Mouse (Mus musculus) kidney, postnatal 0 days (tissue): Measurements from ENCODE around the gene Egln3. TPM values are rescaled to one million over a fixed set of nuclear protein-coding genes. Genes with fewer than 3 reads are reported as not detected.

Source experiments
- ATAC-seq: fragments of 200-750 bp; cut with Nextera tagmentation; replicated peaks from 2 replicates; pipeline ENCODE4 v1.8.0; 2017; ENCODE audit warnings: low read depth, moderate number of reproducible peaks, moderate TSS enrichment, moderate library complexity; ENCODE audit not compliant: low FRiP score
- DNase-seq: peaks from one replicate; pipeline ENCODE4 v3.0.0-alpha.2; 2016; ENCODE audit warnings: low spot score
- H3K27ac ChIP-seq: fragments of 300-500 bp; sonication (generic); 2 replicates; pipeline ENCODE4 v1.5.1; 2014; ENCODE audit warnings: mild to moderate bottlenecking
- H3K27me3 ChIP-seq: fragments of 300-500 bp; sonication (generic); 2 replicates; pipeline ENCODE4 v1.6.1; 2014; ENCODE audit warnings: low read length, mixed read lengths; ENCODE audit not compliant: insufficient read depth
- H3K36me3 ChIP-seq: fragments of 300-500 bp; sonication (generic); 2 replicates; pipeline ENCODE4 v1.6.1; 2014; ENCODE audit warnings: low read length, mixed read lengths; ENCODE audit not compliant: insufficient read depth
- H3K4me1 ChIP-seq: fragments of 300-500 bp; sonication (generic); replicated peaks from 2 replicates; pipeline ENCODE4 v1.6.1; 2014; ENCODE audit warnings: antibody characterized with exemption, low read length, mixed read lengths; ENCODE audit not compliant: insufficient read depth
- H3K4me2 ChIP-seq: fragments of 300-500 bp; sonication (generic); 2 replicates; pipeline ENCODE4 v1.6.1; 2014; ENCODE audit warnings: mild to moderate bottlenecking, low read length, moderate library complexity, mixed read lengths
- H3K4me3 ChIP-seq: fragments of 300-500 bp; sonication (generic); replicated peaks from 2 replicates; pipeline ENCODE4 v1.5.1; 2014; ENCODE audit warnings: low read depth, low read length
- H3K9ac ChIP-seq: fragments of 300-500 bp; sonication (generic); 2 replicates; pipeline ENCODE4 v1.6.1; 2014; ENCODE audit warnings: low read depth, low read length
- H3K9me3 ChIP-seq: fragments of 300-500 bp; sonication (generic); replicated peaks from 2 replicates; pipeline ENCODE4 v1.6.1; 2016; ENCODE audit warnings: low read length, inconsistent platforms, mixed read lengths
- CTCF ChIP-seq: IDR thresholded peaks from 2 replicates; pipeline ENCODE4 v1.5.1; 2016; ENCODE audit warnings: antibody characterized with exemption, low read depth, mild to moderate bottlenecking, moderate library complexity
- WGBS: fragments of 180-500 bp; shearing (Covaris S2); extraction: QIAGEN DNeasy Blood & Tissue Kit; methylation state at CpG from one replicate; pipeline ENCODE4 v1.1.7; 2014; 5-methylcytosine and 5-hydroxymethylcytosine counted together
- polyA plus RNA-seq: library from polyadenylated mRNA; unstranded; fragments of >200 nt; fragmentation: Nextera tagmentation; extraction: Ambion mirVana; gene quantifications from 2 replicates; pipeline ENCODE4 v1.2.1, GENCODE M21; 2015

The Egln3 gene
- polyA plus RNA-seq, 1 experiment from 2014 or later: 13.3 TPM

DNA sequence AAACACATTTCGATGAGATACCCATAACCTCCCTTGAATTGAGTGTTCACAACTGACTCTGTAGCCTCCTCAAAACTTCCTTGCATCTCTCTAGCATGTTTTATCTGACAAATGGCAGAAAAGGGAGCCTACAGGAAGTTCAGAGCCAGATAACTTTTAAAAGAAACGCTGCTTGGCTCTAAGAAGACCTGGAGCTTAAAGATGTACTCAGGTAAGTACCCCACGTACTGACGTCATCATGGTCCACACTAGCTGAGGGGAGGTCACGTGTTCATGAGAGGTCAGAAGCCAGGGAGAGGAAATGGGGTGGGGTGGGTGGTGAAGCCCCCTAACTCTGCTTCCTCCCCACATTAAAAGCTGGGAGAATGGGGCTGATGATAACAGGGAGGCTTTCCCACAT, 13.0 kb upstream of the Egln3 start:
- TF ChIP-seq CTCF: no peak
- H3K27me3 ChIP-seq: no peaks in the 10 kb centered on the region
- ATAC-seq (no peak), DNase-seq (no peak)
- H3K9me3 ChIP-seq: no peaks in the 10 kb centered on the region
- 74% methylated on average over 5 of the region's 5 CpGs for WGBS
- no peak overlapping the region for H3K4me2 ChIP-seq
- no peak overlapping the region for H3K4me3 ChIP-seq
- H3K27ac ChIP-seq: no peak overlapping the region
- H3K36me3 ChIP-seq: no peaks in the 10 kb centered on the region
- no peak overlapping the region for H3K9ac ChIP-seq
- H3K4me1 ChIP-seq: 0 out of 2 replicates have a peak, but pooled peaks cover 4% of the 10 kb centered on the region

DNA sequence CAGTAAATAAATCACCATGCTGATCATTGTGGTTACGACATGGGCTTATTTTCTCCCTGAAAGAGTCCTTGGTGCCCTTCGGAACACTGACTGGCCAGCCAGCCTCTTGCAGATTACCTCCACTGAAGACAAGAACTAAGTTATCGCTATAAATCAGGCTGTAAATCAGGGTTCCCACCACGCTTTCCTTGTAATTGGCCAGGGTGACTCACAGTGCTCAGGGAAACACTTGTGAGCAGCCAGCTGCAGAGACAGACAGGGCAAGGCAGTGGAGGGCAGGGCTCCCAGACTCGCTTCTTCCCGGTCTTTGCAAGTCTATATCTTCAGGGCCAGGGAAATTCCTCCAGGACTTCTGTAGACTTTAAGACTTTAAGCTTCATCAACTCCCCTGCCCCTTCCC, 10.8 kb upstream of the Egln3 start:
- DNase-seq (peak; percentile 53), ATAC-seq (no peak; the same call in 1 of the 2 replicates)
- no peak overlapping the region for H3K27ac ChIP-seq
- H3K36me3 ChIP-seq: no peaks in the 10 kb centered on the region
- 0 out of 2 replicates have a peak, but pooled peaks cover 11% of the 10 kb centered on the region for H3K4me1 ChIP-seq
- H3K27me3 ChIP-seq: no peaks in the 10 kb centered on the region
- no peak overlapping the region for H3K9ac ChIP-seq
- no peak for TF ChIP-seq CTCF
- H3K4me3 ChIP-seq: no peak overlapping the region
- WGBS: 8% methylated on average over 6 of the region's 6 CpGs
- H3K9me3 ChIP-seq: no peaks in the 10 kb centered on the region
- no peak overlapping the region for H3K4me2 ChIP-seq

DNA sequence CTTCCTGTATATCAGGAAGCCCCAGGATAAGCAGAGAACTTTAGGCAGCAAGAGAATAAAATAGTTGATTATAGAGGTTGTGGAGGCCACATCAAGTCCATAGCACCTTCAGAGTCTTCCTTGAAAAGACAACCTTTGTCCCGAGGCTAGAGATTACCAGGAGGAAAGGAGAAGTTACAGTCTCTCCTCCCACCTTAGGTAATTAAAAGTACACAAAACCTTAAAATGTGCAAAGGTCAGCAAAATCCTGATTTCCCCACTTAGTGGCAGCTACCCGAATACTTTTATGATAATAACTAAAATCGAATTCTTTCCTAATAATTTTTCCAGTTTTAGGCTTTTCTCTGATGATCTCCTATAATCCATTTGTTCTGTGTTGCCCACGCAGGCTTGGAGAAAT, 10.2 kb upstream of the Egln3 start:
- WGBS: 57% methylated on average over 4 of the region's 4 CpGs
- no peak overlapping the region for H3K4me3 ChIP-seq
- DNase-seq (no peak), ATAC-seq (no peak)
- no peak for TF ChIP-seq CTCF
- no peak overlapping the region for H3K9ac ChIP-seq
- H3K27me3 ChIP-seq: no peaks in the 10 kb centered on the region
- no peaks in the 10 kb centered on the region for H3K9me3 ChIP-seq
- H3K4me2 ChIP-seq: no peak overlapping the region
- H3K36me3 ChIP-seq: no peaks in the 10 kb centered on the region
- 0 out of 2 replicates have a peak, but pooled peaks cover 11% of the 10 kb centered on the region for H3K4me1 ChIP-seq
- H3K27ac ChIP-seq: no peak overlapping the region

DNA sequence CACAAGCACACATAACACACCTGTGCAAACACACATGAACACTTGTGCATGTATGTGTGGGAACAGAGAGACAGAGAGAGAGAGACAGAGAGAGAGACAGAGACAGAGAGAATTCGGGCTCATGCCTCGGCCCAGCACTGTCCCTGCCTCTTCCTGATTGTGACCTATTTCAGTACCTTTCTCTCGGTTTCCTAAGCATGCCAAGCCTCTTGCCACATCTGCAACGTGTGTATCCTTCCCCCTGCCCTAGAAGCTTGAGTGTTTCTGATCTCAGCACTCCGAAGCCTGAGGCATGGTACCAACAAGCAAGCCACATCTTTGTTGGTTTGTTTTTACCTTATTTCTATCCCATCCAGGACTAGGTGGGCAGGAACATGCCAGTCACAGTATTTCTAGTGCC, 9.6 kb upstream of the Egln3 start:
- TF ChIP-seq CTCF: no peak
- DNase-seq (no peak), ATAC-seq (no peak)
- Histone ChIP-seq H3K4me1 (0 out of 2 replicates have a peak, but pooled peaks cover 11% of the 10 kb centered on the region), H3K4me3 (no peak overlapping the region), H3K4me2 (no peak overlapping the region), H3K27ac (no peak overlapping the region), H3K9ac (no peak overlapping the region), H3K36me3 (no peaks in the 10 kb centered on the region), H3K9me3 (no peaks in the 10 kb centered on the region), H3K27me3 (no peaks in the 10 kb centered on the region)
- WGBS: 70% methylated on average over 5 of the region's 5 CpGs

DNA sequence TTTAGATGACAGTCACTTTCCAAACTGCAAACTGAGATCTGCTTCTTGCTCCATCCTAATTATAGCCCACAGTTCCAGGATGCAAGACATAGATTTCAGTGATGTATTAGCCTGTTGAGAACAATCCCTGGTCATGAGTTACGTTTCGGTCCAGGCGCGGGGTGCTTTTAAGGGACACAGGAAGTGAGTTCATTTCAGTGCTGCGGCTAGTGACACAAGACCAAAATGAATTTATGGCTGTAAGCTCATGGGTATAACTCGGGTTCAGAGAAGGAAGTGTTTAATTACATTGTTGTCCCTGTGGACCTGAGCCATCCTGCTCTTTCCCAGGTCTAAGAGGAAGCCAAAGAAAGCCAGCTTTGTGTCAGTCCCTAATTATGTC, 5.5 kb upstream of the Egln3 start:
- Histone ChIP-seq H3K4me2 (no peak overlapping the region), H3K4me1 (0 out of 2 replicates have a peak, but pooled peaks cover 12% of the 10 kb centered on the region), H3K4me3 (no peak overlapping the region), H3K36me3 (no peaks in the 10 kb centered on the region), H3K27me3 (no peaks in the 10 kb centered on the region), H3K9me3 (no peaks in the 10 kb centered on the region), H3K27ac (no peak overlapping the region), H3K9ac (no peak overlapping the region)
- 19% methylated on average over 6 of the region's 6 CpGs for WGBS
- ATAC-seq: 0 out of 2 replicates have a peak, but pooled peaks have one; percentile 31
- DNase-seq: peak; percentile 82
- no peak for TF ChIP-seq CTCF

DNA sequence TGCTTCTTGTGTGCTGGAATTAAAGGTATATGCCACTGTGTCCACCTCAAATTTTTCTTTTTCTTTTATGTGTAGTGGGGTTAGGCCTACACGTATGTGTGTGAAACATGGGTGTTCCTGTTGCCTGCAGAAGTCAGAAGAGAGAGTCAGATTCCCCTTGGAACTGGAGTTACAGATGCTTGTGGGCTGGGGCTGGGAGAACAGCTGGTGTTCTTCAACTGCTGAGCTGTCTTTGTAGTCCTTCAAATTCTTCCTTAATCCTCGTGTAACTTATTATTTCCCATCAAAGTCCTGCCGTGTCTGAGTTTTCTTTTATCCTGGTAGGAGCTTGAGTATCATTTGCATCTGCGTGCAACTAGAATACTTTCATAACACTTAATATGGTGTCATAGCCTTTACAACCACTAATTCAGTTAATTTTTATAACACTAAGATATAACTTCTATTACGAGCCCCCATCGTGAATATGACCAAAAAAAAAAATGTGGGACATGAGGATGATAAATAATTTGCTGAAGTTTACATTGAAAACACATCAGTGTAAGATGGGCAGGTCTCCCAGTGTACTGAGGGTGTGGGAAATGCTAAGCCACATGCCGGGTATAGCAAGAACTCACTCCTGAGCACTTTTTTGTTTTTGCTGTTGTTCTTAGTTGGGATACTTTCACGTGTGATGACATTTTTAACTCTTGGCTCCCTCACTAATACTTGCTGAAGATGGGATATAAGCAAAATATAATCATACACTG, 4.9 kb upstream of the Egln3 start:
- Histone ChIP-seq H3K36me3 (no peaks in the 10 kb centered on the region), H3K9ac (no peak overlapping the region), H3K27me3 (no peaks in the 10 kb centered on the region), H3K4me3 (no peak overlapping the region), H3K27ac (no peak overlapping the region), H3K4me1 (0 out of 2 replicates have a peak, but pooled peaks cover 11% of the 10 kb centered on the region), H3K9me3 (no peaks in the 10 kb centered on the region), H3K4me2 (no peak overlapping the region)
- ATAC-seq (no peak), DNase-seq (no peak)
- 31% methylated on average over 8 of the region's 8 CpGs for WGBS
- TF ChIP-seq CTCF: no peak
